Mouse (Mus musculus): ENCODE measurements around the gene Pkdcc. TPM values are rescaled to one million over a fixed set of nuclear protein-coding genes. Genes with fewer than 3 reads are reported as not detected.

Pkdcc gene
- polyA plus RNA-seq, 1 experiment from 2014 or later: 24.6 TPM

- H3K4me2 ChIP-seq: no peak overlapping the region
- no peaks in the 10 kb centered on the region for H3K36me3 ChIP-seq
- H3K4me1 ChIP-seq: no peaks in the 10 kb centered on the region
- H3K9me3 ChIP-seq: no peaks in the 10 kb centered on the region
- no peak overlapping the region for H3K4me3 ChIP-seq (replicated peaks)
- no peak for ATAC-seq (ENCODE audit: insufficient read depth, low FRiP score, low read depth)
- H3K27ac ChIP-seq: no peak overlapping the region
- no peaks in the 10 kb centered on the region for H3K27me3 ChIP-seq (replicated peaks)
- 83% methylated on average over 9 of the region's 9 CpGs for WGBS
- no peak overlapping the region for H3K9ac ChIP-seq
Observed at GRCm38 (mm10) chr17:83190810-83191209, 24.3 kb upstream of the Pkdcc start.

GRCm38 (mm10) chr17:83194491-83194890 lies 20.6 kb upstream of the Pkdcc start:
- no peak for ATAC-seq (ENCODE audit: insufficient read depth, low FRiP score, low read depth)
- Histone ChIP-seq H3K9me3 (no peaks in the 10 kb centered on the region), H3K36me3 (no peaks in the 10 kb centered on the region), H3K27ac (no peak overlapping the region), H3K27me3 (replicated peaks) (no peaks in the 10 kb centered on the region), H3K9ac (no peak overlapping the region), H3K4me2 (no peak overlapping the region), H3K4me1 (peaks cover 12% of the 10 kb centered on the region; the same call in 1 of the 2 replicates), H3K4me3 (replicated peaks) (no peak overlapping the region)
- 68% methylated on average over 4 of the region's 4 CpGs for WGBS

GRCm38 (mm10) chr17:83197361-83197923 lies 17.6 kb upstream of the Pkdcc start:
- Histone ChIP-seq H3K9ac (no peak overlapping the region), H3K4me1 (peaks cover 21% of the 10 kb centered on the region; the same call in 1 of the 2 replicates), H3K4me3 (replicated peaks) (no peak overlapping the region), H3K9me3 (no peaks in the 10 kb centered on the region), H3K27ac (peak overlapping the region; percentile 48; the same call in 1 of the 2 replicates), H3K36me3 (no peaks in the 10 kb centered on the region), H3K27me3 (replicated peaks) (no peaks in the 10 kb centered on the region), H3K4me2 (no peak overlapping the region)
- WGBS: 18% methylated on average over 4 of the region's 4 CpGs
- peak; percentile 67; the same call in 1 of the 2 replicates for ATAC-seq (ENCODE audit: insufficient read depth, low FRiP score, low read depth)

- 82% methylated on average over 5 of the region's 5 CpGs for WGBS
- Histone ChIP-seq H3K36me3 (no peaks in the 10 kb centered on the region), H3K27me3 (replicated peaks) (no peaks in the 10 kb centered on the region), H3K9ac (no peak overlapping the region), H3K9me3 (no peaks in the 10 kb centered on the region), H3K4me2 (no peak overlapping the region), H3K4me1 (peaks cover 21% of the 10 kb centered on the region; the same call in 1 of the 2 replicates), H3K27ac (no peak overlapping the region), H3K4me3 (replicated peaks) (no peak overlapping the region)
- ATAC-seq (ENCODE audit: insufficient read depth, low FRiP score, low read depth): no peak
Observed at GRCm38 (mm10) chr17:83200469-83200868, 14.6 kb upstream of the Pkdcc start.

GRCm38 (mm10) chr17:83201257-83201656 lies 13.8 kb upstream of the Pkdcc start:
- no peaks in the 10 kb centered on the region for H3K9me3 ChIP-seq
- no peak overlapping the region for H3K4me2 ChIP-seq
- no peaks in the 10 kb centered on the region for H3K27me3 ChIP-seq (replicated peaks)
- no peak overlapping the region for H3K9ac ChIP-seq
- 60% methylated on average over 6 of the region's 6 CpGs for WGBS
- H3K27ac ChIP-seq: no peak overlapping the region
- no peak overlapping the region for H3K4me3 ChIP-seq (replicated peaks)
- ATAC-seq (ENCODE audit: insufficient read depth, low FRiP score, low read depth): no peak
- peaks cover 21% of the 10 kb centered on the region; the same call in 1 of the 2 replicates for H3K4me1 ChIP-seq
- H3K36me3 ChIP-seq: no peaks in the 10 kb centered on the region

GRCm38 (mm10) chr17:83203692-83204383 lies 11.3 kb upstream of the Pkdcc start:
- H3K4me2 ChIP-seq: no peak overlapping the region
- no peaks in the 10 kb centered on the region for H3K36me3 ChIP-seq
- no peaks in the 10 kb centered on the region for H3K9me3 ChIP-seq
- no peak for ATAC-seq (ENCODE audit: insufficient read depth, low FRiP score, low read depth)
- H3K9ac ChIP-seq: no peak overlapping the region
- H3K27ac ChIP-seq: no peak overlapping the region
- H3K27me3 ChIP-seq (replicated peaks): no peaks in the 10 kb centered on the region
- no peak overlapping the region for H3K4me3 ChIP-seq (replicated peaks)
- H3K4me1 ChIP-seq: peaks cover 14% of the 10 kb centered on the region; the same call in 1 of the 2 replicates
- 61% methylated on average over 8 of the region's 8 CpGs for WGBS

- H3K36me3 ChIP-seq: no peaks in the 10 kb centered on the region
- H3K4me2 ChIP-seq: no peak overlapping the region
- H3K4me1 ChIP-seq: peaks cover 4% of the 10 kb centered on the region; the same call in 1 of the 2 replicates
- no peaks in the 10 kb centered on the region for H3K27me3 ChIP-seq (replicated peaks)
- H3K27ac ChIP-seq: no peak overlapping the region
- no peak overlapping the region for H3K9ac ChIP-seq
- ATAC-seq (ENCODE audit: insufficient read depth, low FRiP score, low read depth): no peak
- no peak overlapping the region for H3K4me3 ChIP-seq (replicated peaks)
- H3K9me3 ChIP-seq: no peaks in the 10 kb centered on the region
- WGBS: 84% methylated on average over 3 of the region's 3 CpGs
Observed at GRCm38 (mm10) chr17:83207296-83207695, 7.8 kb upstream of the Pkdcc start.

- Histone ChIP-seq H3K4me1 (peaks cover 14% of the 10 kb centered on the region), H3K9ac (no peak overlapping the region), H3K4me3 (replicated peaks) (no peak overlapping the region), H3K27ac (no peak overlapping the region), H3K27me3 (replicated peaks) (no peaks in the 10 kb centered on the region), H3K4me2 (no peak overlapping the region), H3K9me3 (no peaks in the 10 kb centered on the region), H3K36me3 (no peaks in the 10 kb centered on the region)
- ATAC-seq (ENCODE audit: insufficient read depth, low FRiP score, low read depth): no peak
- 42% methylated on average over 2 of the region's 2 CpGs for WGBS
Observed at GRCm38 (mm10) chr17:83208455-83208854, 6.6 kb upstream of the Pkdcc start.

GRCm38 (mm10) chr17:83210531-83210930 lies 4.6 kb upstream of the Pkdcc start:
- Histone ChIP-seq H3K9ac (no peak overlapping the region), H3K9me3 (no peaks in the 10 kb centered on the region), H3K27me3 (replicated peaks) (no peaks in the 10 kb centered on the region), H3K4me2 (no peak overlapping the region), H3K4me1 (peaks cover 24% of the 10 kb centered on the region), H3K36me3 (no peaks in the 10 kb centered on the region), H3K27ac (no peak overlapping the region), H3K4me3 (replicated peaks) (no peak overlapping the region)
- ATAC-seq (ENCODE audit: insufficient read depth, low FRiP score, low read depth): no peak
- 63% methylated on average over 5 of the region's 5 CpGs for WGBS

- no peak overlapping the region for H3K4me3 ChIP-seq (replicated peaks)
- H3K36me3 ChIP-seq: no peaks in the 10 kb centered on the region
- no peak overlapping the region for H3K27ac ChIP-seq
- H3K4me1 ChIP-seq: peaks cover 24% of the 10 kb centered on the region
- H3K9me3 ChIP-seq: no peaks in the 10 kb centered on the region
- no peak overlapping the region for H3K4me2 ChIP-seq
- WGBS: 94% methylated on average over 10 of the region's 10 CpGs
- H3K9ac ChIP-seq: no peak overlapping the region
- no peak for ATAC-seq (ENCODE audit: insufficient read depth, low FRiP score, low read depth)
- H3K27me3 ChIP-seq (replicated peaks): no peaks in the 10 kb centered on the region
Observed at GRCm38 (mm10) chr17:83211196-83211595, 3.9 kb upstream of the Pkdcc start.

- Histone ChIP-seq H3K4me1 (peaks cover 30% of the 10 kb centered on the region), H3K4me3 (replicated peaks) (no peak overlapping the region), H3K27ac (peak overlapping the region; percentile 44), H3K4me2 (no peak overlapping the region), H3K36me3 (no peaks in the 10 kb centered on the region), H3K9ac (no peak overlapping the region), H3K9me3 (no peaks in the 10 kb centered on the region), H3K27me3 (replicated peaks) (no peaks in the 10 kb centered on the region)
- no peak for ATAC-seq (ENCODE audit: insufficient read depth, low FRiP score, low read depth)
- 57% methylated on average over 2 of the region's 2 CpGs for WGBS
Observed at GRCm38 (mm10) chr17:83212422-83212821, 2.7 kb upstream of the Pkdcc start.

- whole genome bisulfite sequencing: 53% methylated on average over 9 of the region's 9 CpGs
- Histone ChIP-seq H3K4me1 (peaks cover 37% of the 10 kb centered on the region), H3K4me2 (peak overlapping the region; percentile 92), H3K27me3 (replicated peaks) (no peaks in the 10 kb centered on the region), H3K9ac (peak overlapping the region; percentile 32; the same call in 1 of the 2 replicates), H3K4me3 (replicated peaks) (peak overlapping the region; percentile 92; the same call in 1 of the 2 replicates), H3K27ac (peak overlapping the region; percentile 82), H3K36me3 (no peaks in the 10 kb centered on the region), H3K9me3 (no peaks in the 10 kb centered on the region)
- ATAC-seq (ENCODE audit: insufficient read depth, low FRiP score, low read depth): no peak
Observed at GRCm38 (mm10) chr17:83213228-83213915, 1.7 kb upstream of the Pkdcc start.

Measured in stomach, embryonic 15.5 days (tissue).